Mouse (Mus musculus) brain, embryonic 14.5 days (tissue): ENCODE measurements at regions not wholly inside any gene's neighbourhood (a gene's known extent, or its start where the extent isn't known, plus 50 kb on each side); places are given as distances from the start of the nearest gene placed in this dataset.

Experiments
- CTCF ChIP-seq: fragments of 200-500 bp; IDR thresholded peaks from 2 replicates; pipeline ENCODE4 v1.5.1; 2012; ENCODE audit warnings: inconsistent platforms, mild to moderate bottlenecking, moderate library complexity, borderline replicate concordance; ENCODE audit not compliant: insufficient read depth, insufficient read length; ENCODE audit errors: extremely low read depth
- POLR2A ChIP-seq: fragments of 200-500 bp; IDR thresholded peaks from 2 replicates; pipeline ENCODE4 v1.6.1; 2012; ENCODE audit warnings: mild to moderate bottlenecking, inconsistent platforms, borderline replicate concordance; ENCODE audit not compliant: poor library complexity, insufficient read depth, insufficient read length, severe bottlenecking; ENCODE audit errors: extremely low read depth

- TF ChIP-seq CTCF (no peak), POLR2A (no peak)
Observed at GRCm38 (mm10) chr1:189105276-189105675, 97.6 kb upstream of the Kctd3 start.
